Mouse (Mus musculus) c-Kit-positive CD71-positive TER-119-negative erythroid progenitor cells, embryonic 14.5 days (primary cell): Measurements from ENCODE around the gene Flrt3.

ENCODE experiments used
- DNase-seq: peaks from one replicate; pipeline ENCODE4 v3.0.0-alpha.2; 2013; ENCODE audit warnings: low read depth

Gene Flrt3

DNA sequence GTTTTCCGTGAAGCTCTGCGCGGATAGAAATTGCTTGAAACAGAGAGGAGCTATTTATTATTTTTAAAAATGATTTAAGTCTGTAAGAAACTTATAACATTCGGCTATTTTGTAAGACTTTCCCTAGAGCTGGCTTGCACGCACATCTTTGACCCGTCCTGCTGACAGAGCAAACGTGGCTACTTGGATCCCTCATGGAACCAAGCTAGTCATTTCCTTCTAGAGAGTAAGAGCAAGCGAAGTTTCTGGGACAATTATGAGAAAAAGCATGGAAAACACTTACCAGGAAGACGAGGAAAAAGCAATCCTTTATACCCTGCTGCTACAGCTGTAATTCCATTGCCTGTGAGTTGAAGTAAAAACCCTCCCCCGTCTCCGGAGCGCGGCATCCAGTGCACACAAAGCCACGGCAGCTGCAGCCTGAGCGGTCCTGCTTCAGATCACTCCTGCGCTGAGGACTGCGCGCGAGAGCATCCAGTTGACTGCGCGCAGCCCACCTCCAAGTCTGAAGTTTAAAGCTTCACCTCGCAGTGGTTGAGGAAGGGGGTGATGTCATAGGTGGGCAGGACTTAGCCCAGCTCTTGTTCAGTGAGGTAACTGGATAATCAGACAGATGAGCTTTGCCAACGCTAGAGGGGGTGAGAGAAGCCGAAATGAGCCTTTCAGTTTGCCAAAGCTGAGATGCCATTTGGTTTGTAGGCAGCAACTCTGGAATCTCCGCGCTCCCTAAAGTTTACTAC, at the start of gene Flrt3:
Gene Flrt3 (minus strand): TSS at position 507 of the 740 bp plus-strand sequence.
- peak; percentile 63 for DNase-seq

DNA sequence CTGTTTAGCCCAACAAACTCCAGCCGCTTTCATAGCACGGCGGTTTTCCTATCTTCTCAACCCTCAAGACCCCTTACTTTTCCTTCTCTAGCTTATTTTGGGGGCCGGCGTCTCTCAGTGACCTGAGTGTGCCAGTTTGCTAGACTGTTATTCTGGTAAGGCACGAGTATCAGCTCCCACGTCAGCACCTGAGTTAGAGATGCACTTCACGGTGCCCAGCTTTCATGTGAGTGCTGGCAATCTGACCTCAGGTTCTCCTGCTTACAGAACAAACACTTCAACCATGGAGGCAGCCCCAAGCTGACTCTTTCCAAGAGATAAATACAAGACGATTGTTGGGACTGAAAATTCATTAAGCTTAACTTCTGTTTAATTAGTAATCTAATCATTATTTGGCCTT, 46.1 kb upstream of the Flrt3 start:
- DNase-seq: no peak

DNA sequence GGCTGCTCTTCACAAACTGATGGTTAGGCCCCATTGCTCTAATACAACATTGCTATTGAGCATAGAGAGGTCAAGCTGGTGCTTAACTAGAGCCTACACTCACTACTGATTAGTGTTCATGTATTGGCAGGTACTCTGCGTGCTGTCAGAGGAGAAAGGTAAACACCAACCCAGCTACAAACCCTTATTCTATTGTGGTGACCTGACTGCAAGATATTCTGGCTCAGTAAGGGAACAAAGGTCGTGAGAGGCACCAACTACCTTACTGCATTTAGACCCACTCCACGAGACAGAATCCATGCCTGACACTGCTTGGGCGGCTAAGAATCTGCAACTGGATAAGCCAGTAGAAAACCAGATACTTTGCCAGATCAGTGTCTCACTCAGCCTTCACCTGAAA, 44.6 kb upstream of the Flrt3 start:
- DNase-seq: no peak

DNA sequence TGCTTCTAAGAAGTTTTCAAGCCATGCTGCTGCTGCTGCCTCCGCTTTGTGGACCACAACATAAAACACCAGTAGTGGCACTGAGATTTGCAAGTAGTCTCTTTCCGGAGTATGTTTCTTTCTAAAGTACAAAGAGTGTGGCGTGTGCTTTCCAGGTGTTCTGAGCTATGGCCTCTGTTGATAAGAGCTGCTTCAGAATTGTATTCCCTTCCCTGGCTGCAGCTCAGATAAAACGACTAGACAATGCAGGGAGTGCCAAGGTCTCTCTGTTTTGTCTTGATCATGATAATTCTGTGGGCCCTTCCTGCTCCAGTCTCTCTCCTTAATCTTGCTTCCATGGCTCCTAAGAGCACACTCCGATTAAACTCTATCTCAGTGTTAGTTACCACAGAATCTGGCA, 36.3 kb upstream of the Flrt3 start:
- DNase-seq: no peak

DNA sequence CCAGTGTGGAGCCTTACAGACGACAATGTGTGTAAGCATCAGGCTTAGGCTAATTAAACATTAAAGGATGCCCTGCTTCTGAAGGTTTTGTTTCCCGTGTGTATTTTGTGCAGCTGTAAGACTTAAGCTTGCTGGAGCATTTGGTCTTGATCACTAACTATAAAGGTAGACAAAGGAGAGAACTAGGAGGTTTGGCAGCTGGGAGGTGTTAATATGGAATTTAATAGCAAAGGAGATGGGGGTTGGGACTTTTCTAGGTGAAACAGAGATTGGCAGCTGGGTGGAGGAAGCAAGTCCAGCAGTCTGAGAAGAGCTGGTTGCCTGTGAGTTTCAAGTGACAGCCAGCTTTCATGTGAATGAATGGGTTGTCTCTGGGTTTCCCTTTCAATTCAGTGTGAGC, 34.0 kb upstream of the Flrt3 start:
- DNase-seq: no peak

DNA sequence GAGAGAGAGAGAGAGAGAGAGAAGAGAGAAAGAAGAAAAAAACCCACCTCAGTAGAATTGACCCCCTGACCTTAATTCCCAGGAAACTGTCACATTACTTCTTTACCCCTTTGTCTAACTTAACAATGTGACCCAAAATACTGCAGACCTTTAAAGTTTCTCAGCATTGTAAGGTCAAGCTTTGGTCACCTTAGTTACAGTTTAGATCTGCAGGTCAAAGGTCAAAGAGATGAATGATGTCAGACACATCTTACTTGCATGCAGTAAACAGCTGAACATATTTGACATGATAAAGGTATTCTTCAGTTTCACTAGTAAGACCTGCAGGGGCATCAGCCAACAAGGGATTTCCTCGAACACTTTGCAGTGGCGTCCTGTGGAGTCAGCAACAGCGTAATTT, 32.9 kb upstream of the Flrt3 start:
- DNase-seq: no peak

DNA sequence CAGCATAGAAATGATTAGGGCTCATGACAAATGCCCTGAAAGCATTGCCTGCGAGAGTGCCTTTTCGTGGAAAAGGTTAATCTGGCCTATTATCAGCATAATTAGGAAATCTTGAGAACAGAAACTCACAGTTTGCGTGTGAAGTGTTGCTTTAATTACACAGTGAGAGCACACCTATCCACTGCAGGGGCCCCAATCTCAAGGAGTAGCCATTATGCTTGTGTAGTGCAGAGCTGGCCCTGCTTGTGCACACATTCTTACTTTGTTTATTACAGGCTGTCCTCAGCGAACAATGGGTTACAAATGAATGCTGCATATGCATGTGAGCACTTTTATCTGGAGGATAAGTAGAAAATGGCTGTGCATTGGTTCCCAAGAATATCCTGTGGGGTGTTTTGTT, 32.1 kb upstream of the Flrt3 start:
- DNase-seq: no peak

DNA sequence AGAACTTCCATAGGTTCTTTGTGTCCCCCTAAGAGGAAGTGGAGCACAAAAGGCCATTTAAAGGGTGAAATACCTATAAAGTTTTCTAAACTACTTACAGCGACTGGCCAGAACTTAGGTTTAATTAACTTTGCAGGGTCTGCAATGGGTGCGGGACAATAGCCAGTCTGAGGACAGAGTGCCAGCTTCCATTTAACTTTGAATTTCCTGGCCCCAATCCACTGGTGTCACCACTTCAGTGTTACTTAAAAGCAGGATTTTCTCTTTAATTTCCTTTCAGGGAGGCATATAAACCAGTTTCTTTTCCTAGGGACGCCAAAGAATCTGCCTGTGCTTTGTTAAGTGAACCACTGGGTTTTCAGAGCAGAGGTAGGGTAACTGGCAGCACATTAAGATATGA, 27.3 kb upstream of the Flrt3 start:
- no peak for DNase-seq

DNA sequence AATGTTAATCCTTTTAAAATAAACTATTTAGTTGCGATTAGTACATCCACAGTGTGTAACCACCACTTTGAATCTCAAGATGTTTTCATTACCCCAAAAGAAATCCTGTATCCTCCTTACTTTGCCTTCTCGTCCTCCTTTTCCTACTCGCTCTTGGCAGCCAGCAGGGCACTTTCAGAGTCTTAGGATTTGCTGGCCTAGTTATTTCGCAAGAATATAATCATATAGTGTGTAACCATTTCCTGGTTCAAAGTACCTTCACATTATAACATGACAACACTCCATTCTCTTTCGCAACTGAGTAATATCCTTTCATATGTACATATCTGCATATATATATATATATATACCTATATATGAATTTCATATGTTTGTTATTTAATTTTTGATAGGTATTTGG, 22.6 kb upstream of the Flrt3 start:
- no peak for DNase-seq

DNA sequence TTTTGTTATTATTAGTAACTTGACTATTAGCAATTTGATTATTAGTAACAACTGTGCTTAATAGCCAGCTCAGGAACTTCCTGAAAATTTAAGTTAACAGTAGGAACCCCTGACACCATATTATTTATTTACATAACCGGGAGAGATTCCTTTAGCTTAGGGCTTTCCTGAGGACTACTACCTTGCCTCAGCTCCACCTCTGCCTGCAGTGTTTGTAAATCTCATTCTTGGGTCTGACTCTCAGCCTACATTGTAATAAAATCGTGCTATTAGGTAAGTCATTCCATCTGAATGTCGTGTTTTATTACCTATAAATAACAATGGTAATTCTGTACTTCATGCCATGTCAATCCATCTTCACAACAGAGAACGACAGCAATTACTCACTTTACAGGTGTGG, 21.2 kb upstream of the Flrt3 start:
- no peak for DNase-seq

DNA sequence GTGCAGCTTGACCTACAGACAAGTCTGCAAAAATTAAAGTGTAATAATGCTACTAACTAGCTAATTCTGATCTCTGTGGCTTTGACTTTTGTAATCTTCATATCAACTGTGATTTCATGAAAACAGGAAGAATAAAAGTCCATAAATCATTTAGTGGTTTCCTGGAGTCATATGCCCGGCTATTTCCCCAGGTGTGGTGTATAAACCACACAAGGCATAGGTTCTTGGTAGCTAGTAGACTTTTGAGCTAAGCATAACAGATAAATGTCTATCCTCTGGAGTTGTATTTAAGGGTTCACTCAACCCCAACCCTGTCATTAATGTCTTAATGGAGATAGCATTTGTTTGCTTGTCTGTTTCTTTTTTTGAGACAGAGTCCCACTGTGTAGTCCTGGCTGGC, 20.1 kb upstream of the Flrt3 start:
- DNase-seq: no peak

DNA sequence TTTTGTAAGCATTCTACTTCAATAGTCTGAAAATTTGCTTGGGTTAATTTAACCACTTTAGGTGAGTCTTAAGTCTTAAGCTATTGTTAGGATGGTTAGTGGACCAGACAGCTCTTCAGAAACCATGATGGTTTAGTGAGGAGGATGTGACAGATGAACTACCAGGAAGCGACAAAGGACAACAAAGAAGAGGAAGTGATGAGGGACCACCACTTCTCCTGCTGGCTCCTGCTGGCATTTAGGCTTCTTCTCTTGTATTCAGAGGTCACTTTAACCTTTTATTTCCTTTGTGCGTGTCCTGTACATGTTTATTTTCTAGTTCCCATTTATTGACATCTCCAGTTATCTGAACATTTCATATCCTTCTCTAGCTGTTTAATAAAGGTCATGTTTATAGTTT, 19.6 kb upstream of the Flrt3 start:
- no peak for DNase-seq

DNA sequence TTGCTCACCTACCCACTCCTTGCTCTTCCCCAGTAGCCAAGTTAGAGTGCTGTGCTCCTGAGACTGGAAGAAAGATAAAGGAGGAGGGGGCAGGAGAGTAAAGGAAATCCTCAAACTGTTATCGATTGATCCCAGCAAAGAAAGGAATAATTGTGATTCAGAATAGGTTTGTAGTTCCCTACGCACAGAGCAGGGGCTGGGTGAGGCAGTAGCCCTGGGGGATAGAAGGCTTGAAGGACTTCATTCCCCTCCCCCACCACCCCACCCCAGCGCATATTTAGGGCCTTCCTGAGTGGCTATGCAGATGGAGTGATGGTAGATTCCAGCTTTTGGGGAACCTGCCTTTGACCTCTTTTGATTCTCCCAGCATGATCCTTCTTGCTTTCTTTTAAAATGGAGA, 5.5 kb upstream of the Flrt3 start:
- no peak for DNase-seq

DNA sequence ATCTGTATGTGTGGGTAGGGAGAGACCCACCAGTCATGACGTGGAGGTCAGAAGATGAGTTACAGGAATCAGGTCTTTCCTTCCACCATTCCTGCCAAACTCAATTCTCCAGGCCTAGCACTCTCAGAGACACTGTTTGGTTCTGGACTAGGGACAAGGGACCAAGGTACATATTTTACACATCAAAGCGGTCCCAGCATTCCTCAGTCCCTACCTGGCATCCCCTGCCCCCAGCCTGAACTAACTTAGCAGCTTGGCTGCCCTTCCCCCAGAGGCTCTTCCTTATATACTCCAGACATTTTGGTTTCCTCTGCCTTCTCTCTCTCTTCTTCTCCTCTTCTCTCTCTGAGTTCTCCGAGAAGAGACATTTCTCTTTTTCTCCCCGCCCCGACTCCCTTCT, 2.2 kb upstream of the Flrt3 start:
- no peak for DNase-seq

DNA sequence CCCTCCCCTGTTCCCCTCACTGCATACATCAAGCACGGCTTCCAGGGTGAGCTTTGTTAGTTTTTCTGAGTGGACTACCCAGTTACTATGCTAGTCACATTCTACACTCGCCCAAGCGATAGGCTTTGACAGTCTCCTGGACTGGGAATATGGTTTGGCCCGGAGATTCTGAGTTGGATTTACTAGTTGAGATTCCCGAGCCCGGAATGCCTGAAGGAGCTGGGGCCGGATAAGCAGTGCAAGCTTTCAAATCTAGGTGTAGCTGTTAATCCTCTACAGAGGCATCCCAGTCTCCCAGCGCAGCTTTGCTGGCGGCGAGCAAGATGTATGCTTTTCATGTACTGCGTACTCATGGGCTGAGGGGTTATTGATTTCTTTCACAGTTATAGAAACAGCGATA, 812 bp downstream of the Flrt3 start:
- DNase-seq: no peak

DNA sequence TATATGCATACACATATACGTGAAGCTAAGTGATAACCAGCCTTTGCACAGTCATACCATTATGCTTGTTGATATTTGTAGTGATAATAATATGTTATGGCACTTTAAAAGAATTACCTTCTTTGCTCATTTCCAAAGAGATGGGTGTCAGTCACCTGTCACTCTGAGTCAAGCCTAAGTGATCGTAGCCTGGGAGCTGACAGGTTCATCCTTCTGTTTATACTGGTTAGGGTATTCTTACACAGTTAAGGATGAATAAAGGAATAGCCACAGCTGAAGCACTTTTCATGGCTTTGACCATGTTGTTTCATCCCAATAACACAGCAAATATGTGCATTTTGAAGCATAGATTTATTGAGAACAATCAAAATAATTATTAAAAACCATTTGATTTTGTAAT, 1.5 kb downstream of the Flrt3 start:
- no peak for DNase-seq

DNA sequence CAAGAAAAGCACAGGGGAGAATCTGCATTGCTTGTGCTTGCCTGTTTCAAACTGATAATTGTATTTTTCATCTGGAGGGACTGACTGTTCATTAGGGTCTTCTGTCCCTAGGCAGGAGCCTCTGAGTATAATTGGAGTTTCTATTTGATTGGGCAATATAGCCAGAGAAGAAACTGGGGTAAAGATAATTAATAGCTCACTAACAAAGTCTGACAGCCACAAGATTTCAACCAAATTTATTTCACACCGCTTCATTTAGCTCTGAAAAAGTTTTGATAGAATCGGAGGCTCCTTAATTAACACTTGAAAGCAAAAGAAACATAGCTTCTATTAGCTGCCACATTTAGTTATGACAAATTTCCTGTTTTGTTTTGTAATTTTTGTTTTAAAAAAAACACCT, 2.2 kb downstream of the Flrt3 start:
- DNase-seq: no peak

DNA sequence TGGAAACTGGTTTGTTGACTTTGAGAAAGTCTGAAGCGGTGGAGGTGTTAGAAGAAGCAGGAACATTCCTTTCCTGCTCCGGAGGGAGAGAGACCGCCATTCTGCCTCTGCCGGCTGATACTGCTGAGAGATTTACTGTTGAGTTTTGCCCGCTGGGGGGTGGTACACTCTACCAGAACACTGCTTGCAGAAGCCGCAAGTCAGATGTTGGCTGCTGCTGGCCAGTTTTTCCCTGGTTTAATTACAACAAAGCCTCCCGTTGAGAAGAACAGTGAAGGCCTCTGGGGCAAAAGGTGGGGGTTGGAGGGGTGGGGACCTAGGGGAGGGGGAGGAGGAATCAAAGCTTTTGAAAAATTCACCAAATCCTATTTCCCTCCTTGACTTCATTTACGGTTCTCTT, 3.0 kb downstream of the Flrt3 start:
- no peak for DNase-seq

DNA sequence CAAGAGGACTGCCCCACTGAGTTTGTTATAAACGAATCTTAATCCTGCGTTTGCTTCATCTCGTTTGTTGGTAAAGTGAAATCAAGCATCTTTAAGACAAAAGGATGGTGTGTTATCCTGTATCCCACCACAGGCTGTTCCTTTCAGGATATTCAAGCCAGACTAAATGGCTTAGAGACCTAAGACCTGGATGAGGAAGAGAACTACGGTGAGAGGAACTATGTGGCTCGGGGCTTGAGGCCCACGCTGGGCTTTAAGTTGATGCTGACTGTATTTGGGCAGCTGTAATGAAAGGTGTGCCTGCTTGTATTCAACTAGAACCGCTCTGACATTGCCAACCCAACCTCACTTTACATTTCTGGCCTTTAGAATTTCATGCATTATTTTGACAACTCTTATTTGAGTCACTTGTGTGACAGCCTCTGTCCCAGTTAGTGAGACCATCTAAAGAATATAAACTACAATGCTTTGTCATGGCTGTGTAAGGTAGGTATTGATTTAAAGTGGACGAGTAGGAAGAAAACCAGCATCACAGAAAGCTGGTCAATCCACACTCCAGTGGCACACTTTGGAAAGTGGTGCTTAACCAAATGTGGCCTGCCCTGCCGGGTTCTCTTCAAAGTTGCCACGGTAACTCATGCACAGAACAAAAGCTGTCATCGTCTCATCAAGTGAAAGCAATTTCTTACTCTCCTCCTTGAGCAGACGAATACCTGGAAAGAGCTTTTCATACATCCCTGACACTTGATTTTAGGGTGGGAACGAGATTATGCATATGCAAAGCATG, 3.8 kb downstream of the Flrt3 start:
- DNase-seq: no peak

DNA sequence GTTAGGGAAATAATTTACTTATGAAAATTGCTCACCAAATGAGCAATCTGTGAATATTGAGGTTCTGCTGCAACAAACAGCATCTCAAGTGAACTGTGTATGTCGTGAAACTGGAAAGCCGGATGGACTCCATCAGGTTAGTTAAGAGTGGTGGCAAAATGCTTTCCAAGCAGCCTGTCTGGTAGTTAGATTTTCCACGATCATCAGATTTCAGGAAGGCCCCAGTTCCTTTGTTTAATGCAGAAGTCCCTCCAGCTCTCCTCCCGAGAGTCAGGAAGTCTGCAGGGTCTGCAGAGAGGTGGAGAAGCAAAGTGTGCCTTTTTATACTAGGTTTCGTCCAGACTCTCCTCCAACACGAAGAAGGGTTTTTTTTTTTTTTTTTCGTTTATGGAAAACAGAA, 4.4 kb downstream of the Flrt3 start:
- DNase-seq: no peak

DNA sequence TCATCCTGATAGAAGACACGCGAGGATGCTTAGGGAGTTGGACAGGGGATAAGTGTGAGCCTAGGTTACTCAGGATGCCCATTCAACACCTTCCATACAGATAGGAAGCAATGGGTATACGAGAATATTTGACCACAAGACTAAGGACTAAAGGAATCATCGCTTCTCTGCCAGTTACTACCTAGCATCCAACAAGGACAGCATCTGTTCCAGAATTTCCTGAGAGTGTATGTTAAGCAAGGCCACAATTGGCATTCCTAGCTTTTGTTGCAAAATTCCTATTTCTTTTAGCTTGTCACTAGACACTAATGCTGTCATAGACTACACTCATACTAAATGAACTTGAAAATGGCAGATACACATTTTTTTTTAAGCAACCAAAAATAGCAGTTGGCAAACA, 6.9 kb downstream of the Flrt3 start:
- DNase-seq: no peak

DNA sequence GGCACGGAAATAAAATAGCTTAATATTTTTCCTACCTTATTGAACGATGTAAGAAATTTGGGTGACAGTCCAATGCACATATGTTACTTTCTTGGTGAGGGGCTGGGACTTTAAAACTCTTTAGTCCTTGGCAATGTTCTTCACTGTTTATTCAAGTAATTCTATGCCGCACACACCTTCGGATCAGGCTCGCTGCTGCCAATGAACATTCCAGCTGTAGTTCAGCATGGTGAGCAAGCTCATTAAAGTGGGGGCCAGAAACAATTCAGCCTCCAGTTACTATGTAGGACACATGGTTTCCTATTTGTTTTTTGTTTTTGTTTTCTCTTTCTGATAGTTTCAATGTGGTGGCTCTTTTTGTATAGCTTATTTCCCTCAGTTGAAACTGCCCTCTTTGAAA, 8.6 kb downstream of the Flrt3 start:
- no peak for DNase-seq

DNA sequence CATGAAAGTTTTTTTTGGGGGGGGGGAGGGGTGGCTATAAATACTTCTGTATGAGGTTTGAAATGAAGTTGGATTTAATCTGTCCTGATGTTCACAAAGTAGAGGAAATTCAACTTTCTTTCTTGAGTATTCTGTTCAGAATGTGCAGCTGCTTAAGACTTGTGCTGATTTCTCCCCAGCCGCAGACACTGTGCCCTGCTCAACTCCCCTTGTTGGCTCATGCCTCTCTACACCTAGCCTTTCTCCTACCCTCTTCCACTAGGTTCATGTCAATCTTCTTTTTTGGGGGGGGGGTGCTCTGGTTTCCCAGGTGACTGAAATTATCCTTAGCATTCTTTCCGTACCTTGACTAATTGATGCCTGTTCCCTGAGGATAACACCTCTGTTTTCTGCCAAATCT, 17.3 kb downstream of the Flrt3 start:
- DNase-seq: no peak

DNA sequence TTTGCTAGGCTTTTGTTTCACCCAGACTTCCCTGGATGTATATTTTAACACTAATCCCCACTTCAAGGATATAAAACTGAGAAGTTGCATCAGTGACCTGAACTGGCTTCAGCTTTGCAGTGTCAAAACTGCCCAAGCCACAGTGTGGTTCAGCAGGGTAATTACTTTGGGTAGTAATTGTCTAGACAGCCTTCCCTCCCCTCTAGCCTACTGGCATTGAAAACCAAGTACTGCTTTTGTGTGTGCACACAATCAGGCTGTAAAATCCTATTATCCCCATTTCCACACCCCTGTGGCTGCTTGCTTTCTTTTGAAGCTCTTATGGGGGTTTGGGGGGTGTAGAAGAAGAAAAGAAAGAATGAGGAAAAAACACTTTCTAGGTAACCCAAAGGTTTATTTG, 17.8 kb downstream of the Flrt3 start:
- no peak for DNase-seq
